Mouse (Mus musculus): ENCODE results near the gene Stab1.

DNA sequence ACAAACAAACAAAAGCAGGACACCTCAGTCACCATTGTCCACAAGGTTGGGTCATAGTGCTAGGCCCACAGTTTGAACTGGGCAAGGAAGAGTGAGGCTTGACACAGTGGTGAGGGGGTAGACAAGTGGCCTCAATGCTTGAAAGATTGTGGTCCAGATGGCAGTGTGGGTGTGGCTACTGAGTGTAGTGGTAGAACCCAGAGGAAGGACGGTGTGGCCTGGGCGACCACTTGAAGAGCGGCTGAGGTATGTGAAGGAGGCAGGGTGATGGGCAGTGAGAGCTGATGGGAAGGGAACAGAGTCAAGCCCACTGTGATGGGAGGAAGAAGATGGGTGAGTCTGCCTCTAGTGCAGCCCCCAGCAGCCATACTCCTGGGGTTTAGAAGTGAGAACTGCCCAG is 46.2 kb upstream of the Stab1 start:
- no peak for TF ChIP-seq CTCF (conservative IDR thresholded peaks at IDR 0.05; ENCODE audit: low read length)
- TF ChIP-seq NANOG (IDR thresholded peaks at IDR 0.05; ENCODE audit: borderline replicate concordance, low read length) = no peak

Data from E14TG2a.4 (cell line).